Mouse (Mus musculus) stomach, embryonic 16.5 days (tissue): ENCODE data around the gene Rcor2. TPM values are rescaled to one million over a fixed set of nuclear protein-coding genes. Genes with fewer than 3 reads are reported as not detected.

Experiments used
- ATAC-seq: fragments of 200-750 bp; cut with Nextera tagmentation; 2 replicates; pipeline ENCODE4 v1.8.0; 2017; ENCODE audit warnings: moderate number of reproducible peaks, moderate TSS enrichment; ENCODE audit not compliant: insufficient read depth, low FRiP score
- H3K27ac ChIP-seq: fragments of 300-500 bp; sonication (generic); 2 replicates; pipeline ENCODE4 v1.5.1; 2014; ENCODE audit warnings: low read length
- H3K27me3 ChIP-seq: fragments of 300-500 bp; sonication (generic); 2 replicates; pipeline ENCODE4 v1.6.1; 2014; ENCODE audit warnings: low read length, control low read depth, mixed read lengths; ENCODE audit not compliant: control insufficient read depth, insufficient read depth
- H3K36me3 ChIP-seq: fragments of 300-500 bp; sonication (generic); 2 replicates; pipeline ENCODE4 v1.6.1; 2014; ENCODE audit warnings: low read length; ENCODE audit not compliant: control insufficient read depth, insufficient read depth
- H3K4me1 ChIP-seq: fragments of 300-500 bp; sonication (generic); 2 replicates; pipeline ENCODE4 v1.6.1; 2014; ENCODE audit warnings: low read length, control low read depth, mixed read lengths; ENCODE audit not compliant: control insufficient read depth, insufficient read depth
- H3K4me2 ChIP-seq: fragments of 300-500 bp; sonication (generic); 2 replicates; pipeline ENCODE4 v1.6.1; 2014; ENCODE audit warnings: low read depth, low read length, mixed read lengths
- H3K4me3 ChIP-seq: fragments of 300-500 bp; sonication (generic); replicated peaks from 2 replicates; pipeline ENCODE4 v1.5.1; 2014; ENCODE audit warnings: mild to moderate bottlenecking, low read length
- H3K9ac ChIP-seq: fragments of 300-500 bp; sonication (generic); 2 replicates; pipeline ENCODE4 v1.6.1; 2014; ENCODE audit warnings: low read length
- H3K9me3 ChIP-seq: fragments of 300-500 bp; sonication (generic); replicated peaks from 2 replicates; pipeline ENCODE4 v1.6.1; 2016; ENCODE audit warnings: low read length, control low read depth; ENCODE audit not compliant: control insufficient read depth
- WGBS: fragments of 180-500 bp; shearing (Covaris S2); extraction: QIAGEN DNeasy Blood & Tissue Kit; methylation state at CpG from one replicate; pipeline ENCODE4 v1.1.7; 2014; 5-methylcytosine and 5-hydroxymethylcytosine counted together
- polyA plus RNA-seq: library from polyadenylated mRNA; unstranded; fragments of >200 nt; fragmentation: Nextera tagmentation; extraction: Ambion mirVana; gene quantifications from 2 replicates; pipeline ENCODE4 v1.2.1, GENCODE M21; 2015

Gene Rcor2
- polyA plus RNA-seq, 1 experiment from 2014 or later: 5.4 TPM

DNA sequence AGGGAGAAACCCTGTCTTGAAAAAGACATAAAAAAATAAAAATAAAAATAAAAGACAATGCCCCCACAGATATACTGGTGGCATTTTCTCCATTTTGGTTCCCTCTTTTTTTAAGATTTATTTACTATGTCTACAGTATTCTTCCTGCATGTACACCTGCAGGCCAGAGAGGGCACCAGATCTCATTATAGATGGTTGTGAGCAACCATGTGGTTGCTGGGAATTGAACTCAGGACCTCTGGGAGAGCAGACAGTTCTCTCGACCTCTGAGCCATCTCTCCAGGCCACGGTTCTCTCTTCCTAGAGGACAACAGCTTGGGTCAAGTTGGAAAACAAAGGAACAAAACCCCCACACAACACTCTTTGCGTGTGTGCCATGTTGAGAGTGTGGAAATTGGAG lies 5.2 kb upstream of the Rcor2 start:
- Histone ChIP-seq H3K36me3 (no peaks in the 10 kb centered on the region), H3K4me1 (peaks cover 28% of the 10 kb centered on the region), H3K4me2 (no peak overlapping the region), H3K9me3 (no peaks in the 10 kb centered on the region), H3K4me3 (no peak overlapping the region), H3K27me3 (no peaks in the 10 kb centered on the region), H3K27ac (no peak overlapping the region), H3K9ac (no peak overlapping the region)
- no peak for ATAC-seq
- 88% methylated on average over 3 of the region's 3 CpGs for WGBS

DNA sequence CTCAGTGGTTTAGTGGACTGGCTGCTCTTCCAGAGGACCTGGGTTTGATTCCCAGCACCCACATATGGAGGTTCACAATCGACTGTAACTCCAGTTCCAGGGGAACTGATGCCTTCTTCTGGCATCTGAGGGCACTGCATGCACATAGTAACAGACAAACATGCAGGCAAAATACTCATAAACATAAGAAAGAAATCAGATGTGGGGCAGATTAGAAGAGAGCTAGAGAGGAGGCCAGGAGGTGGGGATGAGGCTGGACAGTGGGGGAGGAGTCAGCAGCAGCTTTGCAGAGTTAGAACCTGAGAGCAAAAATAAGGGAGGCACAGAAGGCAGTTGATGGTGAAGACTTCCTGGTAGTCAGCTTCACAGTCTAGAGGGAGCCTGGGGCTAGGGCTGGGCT lies 4.5 kb upstream of the Rcor2 start:
- Histone ChIP-seq H3K27me3 (no peaks in the 10 kb centered on the region), H3K4me3 (no peak overlapping the region), H3K27ac (no peak overlapping the region), H3K4me2 (no peak overlapping the region), H3K9ac (no peak overlapping the region), H3K36me3 (no peaks in the 10 kb centered on the region), H3K9me3 (no peaks in the 10 kb centered on the region), H3K4me1 (peaks cover 34% of the 10 kb centered on the region)
- no peak for ATAC-seq
- 84% methylated on average over 1 of the region's 1 CpGs for WGBS

DNA sequence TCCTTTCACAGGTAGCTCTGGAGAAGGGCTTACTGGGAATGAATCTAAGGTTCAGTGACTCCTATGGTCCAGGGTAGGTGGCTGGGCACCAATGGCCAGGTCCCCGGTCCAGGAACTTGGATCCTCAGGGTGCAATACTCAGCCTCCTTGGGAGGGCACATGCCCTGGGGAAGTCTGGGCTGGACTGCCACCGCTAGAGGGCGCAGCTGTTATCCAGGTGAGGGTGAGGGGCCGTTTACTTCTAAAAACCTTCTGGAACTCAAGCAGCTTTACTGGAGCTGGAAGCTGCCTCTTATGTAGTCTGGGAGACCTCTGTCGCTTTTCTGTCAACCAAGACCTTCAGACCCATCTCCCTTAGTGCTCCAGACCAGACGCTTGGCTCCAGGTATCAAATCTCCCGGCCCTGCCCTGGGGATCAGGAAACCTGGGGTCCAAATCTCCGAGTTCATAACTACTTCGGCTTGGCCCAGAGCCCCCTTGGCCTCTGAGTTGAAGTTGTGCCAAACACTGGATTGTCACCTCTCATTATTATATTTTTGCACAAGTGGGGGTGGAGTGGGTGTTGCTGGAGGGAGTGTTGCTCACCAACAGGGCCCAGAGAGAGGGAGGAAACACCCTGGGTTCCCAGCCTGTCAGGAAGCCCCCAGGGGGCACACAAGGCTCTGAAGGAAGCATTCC lies 2.9 kb upstream of the Rcor2 start:
- no peaks in the 10 kb centered on the region for H3K27me3 ChIP-seq
- no peak for ATAC-seq
- H3K4me3 ChIP-seq: no peak overlapping the region
- peaks cover 43% of the 10 kb centered on the region for H3K4me1 ChIP-seq
- H3K9me3 ChIP-seq: no peaks in the 10 kb centered on the region
- no peaks in the 10 kb centered on the region for H3K36me3 ChIP-seq
- no peak overlapping the region for H3K4me2 ChIP-seq
- H3K9ac ChIP-seq: peak overlapping the region; percentile 31
- H3K27ac ChIP-seq: peak overlapping the region; percentile 19; the same call in 1 of the 2 replicates
- 17% methylated on average over 9 of the region's 9 CpGs for WGBS

GRCm38 (mm10) chr19:7264766-7265331 lies 2.3 kb upstream of the Rcor2 start:
- H3K9me3 ChIP-seq: no peaks in the 10 kb centered on the region
- no peak overlapping the region for H3K4me3 ChIP-seq
- H3K9ac ChIP-seq: peak overlapping the region; percentile 31
- ATAC-seq: no peak
- peak overlapping the region; percentile 19; the same call in 1 of the 2 replicates for H3K27ac ChIP-seq
- H3K4me2 ChIP-seq: no peak overlapping the region
- H3K36me3 ChIP-seq: no peaks in the 10 kb centered on the region
- H3K4me1 ChIP-seq: peaks cover 49% of the 10 kb centered on the region
- no peaks in the 10 kb centered on the region for H3K27me3 ChIP-seq
- WGBS: 21% methylated on average over 6 of the region's 6 CpGs

DNA sequence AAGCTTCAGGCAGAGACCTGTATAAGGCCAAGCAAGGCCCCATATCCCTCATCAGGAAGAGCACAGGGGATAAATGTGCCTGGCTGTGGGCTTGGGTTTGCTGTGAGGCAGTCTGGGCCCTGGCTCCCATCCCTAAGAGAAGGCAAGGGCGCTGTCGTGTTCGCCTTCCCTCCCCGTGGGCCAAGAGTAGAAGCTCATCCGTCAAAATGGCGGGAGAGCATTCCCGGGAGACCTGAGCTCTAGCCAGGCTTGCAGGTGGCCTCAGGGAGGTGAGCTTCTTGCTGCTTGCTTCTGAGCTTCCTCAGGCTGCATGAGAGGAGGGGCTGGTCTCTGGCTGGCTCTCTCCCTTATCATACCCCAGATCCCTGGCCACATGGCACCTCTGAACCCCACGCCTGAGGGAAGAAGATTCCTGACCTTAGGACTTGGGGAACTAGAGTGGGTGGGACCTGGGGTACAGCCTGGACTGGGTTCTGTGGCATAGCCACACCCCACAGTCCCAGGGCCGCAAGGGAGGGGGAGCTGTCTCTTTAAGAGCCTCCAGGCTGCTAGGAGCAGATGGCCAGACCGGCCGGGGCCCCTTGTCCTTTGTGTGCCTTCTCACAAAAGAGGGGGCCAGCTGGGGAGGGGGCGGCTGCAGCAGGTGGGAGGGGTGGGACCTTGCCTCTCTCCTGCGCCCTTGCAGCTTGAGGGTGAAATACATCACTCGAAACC lies 1.5 kb upstream of the Rcor2 start:
- Histone ChIP-seq H3K4me1 (peaks cover 51% of the 10 kb centered on the region), H3K4me2 (0 out of 2 replicates have a peak overlapping the region, but pooled peaks have one; percentile 17), H3K27me3 (no peaks in the 10 kb centered on the region), H3K9me3 (no peaks in the 10 kb centered on the region), H3K4me3 (no peak overlapping the region), H3K27ac (peak overlapping the region; percentile 77), H3K9ac (peak overlapping the region; percentile 49), H3K36me3 (no peaks in the 10 kb centered on the region)
- no peak for ATAC-seq
- 19% methylated on average over 14 of the region's 14 CpGs for WGBS

- no peaks in the 10 kb centered on the region for H3K27me3 ChIP-seq
- 49% methylated on average over 4 of the region's 4 CpGs for WGBS
- H3K9ac ChIP-seq: peak overlapping the region; percentile 89; the same call in 1 of the 2 replicates
- ATAC-seq: no peak
- H3K27ac ChIP-seq: peak overlapping the region; percentile 77
- H3K4me1 ChIP-seq: peaks cover 51% of the 10 kb centered on the region
- 0 out of 2 replicates have a peak overlapping the region, but pooled peaks have one; percentile 17 for H3K4me2 ChIP-seq
- H3K36me3 ChIP-seq: no peaks in the 10 kb centered on the region
- no peaks in the 10 kb centered on the region for H3K9me3 ChIP-seq
- H3K4me3 ChIP-seq: no peak overlapping the region
These were observed 699 bp upstream of the Rcor2 start for GRCm38 (mm10) chr19:7266421-7266831.

DNA sequence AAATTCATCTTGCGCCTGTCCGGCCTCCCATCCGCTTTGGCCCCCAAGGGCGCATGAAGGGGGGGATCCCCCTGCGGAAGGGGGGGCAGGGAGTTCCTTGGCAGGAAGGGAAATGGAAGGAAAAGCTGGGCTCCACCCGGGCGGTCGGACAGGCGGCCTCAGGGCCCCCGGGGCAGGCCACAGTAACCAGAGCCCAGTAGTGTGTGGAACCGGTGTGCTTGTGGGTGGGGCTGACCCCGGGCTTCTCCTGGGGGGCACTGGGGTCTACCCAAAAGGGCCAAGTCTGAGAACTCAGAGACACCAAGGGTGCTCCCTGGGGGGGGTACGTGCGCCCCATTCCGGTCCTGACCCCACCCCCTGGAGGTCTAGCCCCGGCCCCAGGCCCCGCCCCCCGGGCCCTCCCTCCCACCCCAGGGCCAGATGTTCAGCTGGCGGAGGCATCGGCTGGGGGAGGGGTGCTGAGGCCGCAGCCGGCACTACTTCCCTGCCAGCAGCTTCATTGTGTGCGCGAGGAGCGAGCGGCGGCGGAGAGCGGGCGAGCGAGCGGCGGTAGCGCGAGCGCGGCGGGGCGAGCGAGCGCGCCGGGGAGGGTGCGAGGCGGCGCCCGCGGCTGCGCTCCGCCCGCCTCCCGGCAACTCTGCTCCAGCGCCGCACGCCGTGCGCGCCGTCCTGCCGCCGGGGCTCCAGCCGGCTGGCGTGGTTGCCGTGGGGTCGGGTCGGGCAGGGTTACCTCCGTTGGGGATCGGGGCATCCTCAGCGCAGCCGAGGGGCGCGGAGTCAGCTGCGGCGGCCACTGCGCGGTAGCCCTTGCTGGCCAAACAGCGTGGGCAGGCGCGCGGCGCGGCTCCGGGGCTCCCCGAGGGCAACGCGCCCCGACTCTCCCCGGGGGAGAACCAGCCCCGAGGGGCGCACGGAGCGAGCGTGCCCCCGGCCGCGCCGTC lies 926 bp downstream of the Rcor2 start:
- H3K27ac ChIP-seq: peak overlapping the region; percentile 77
- peaks cover 3% of the 10 kb centered on the region; the same call in 1 of the 2 replicates for H3K36me3 ChIP-seq
- peak overlapping the region; percentile 89 for H3K9ac ChIP-seq
- no peaks in the 10 kb centered on the region for H3K9me3 ChIP-seq
- H3K4me2 ChIP-seq: peak overlapping the region; percentile 86
- H3K4me3 ChIP-seq: peak overlapping the region; percentile 76
- H3K4me1 ChIP-seq: peaks cover 51% of the 10 kb centered on the region
- peak; percentile 63 for ATAC-seq
- under 1% methylated on average over 58 of the region's 97 CpGs for WGBS
- H3K27me3 ChIP-seq: no peaks in the 10 kb centered on the region

- Histone ChIP-seq H3K9ac (peak overlapping the region; percentile 89), H3K36me3 (peaks cover 9% of the 10 kb centered on the region; the same call in 1 of the 2 replicates), H3K4me3 (peak overlapping the region; percentile 76), H3K4me2 (peak overlapping the region; percentile 86), H3K9me3 (0 out of 2 replicates have a peak, but pooled peaks cover 4% of the 10 kb centered on the region), H3K27me3 (no peaks in the 10 kb centered on the region), H3K27ac (peak overlapping the region; percentile 77), H3K4me1 (peaks cover 51% of the 10 kb centered on the region)
- WGBS: under 1% methylated on average over 30 of the region's 30 CpGs
- no peak for ATAC-seq
These were observed 1.6 kb downstream of the Rcor2 start for GRCm38 (mm10) chr19:7268722-7269090.
